Mouse (Mus musculus): Measurements from ENCODE around the gene Ten1. TPM values are rescaled to one million over a fixed set of nuclear protein-coding genes. Genes with fewer than 3 reads are reported as not detected.

The Ten1 gene
- polyA plus RNA-seq, 1 experiment from 2014 or later: 83.0 TPM

GRCm38 (mm10) chr11:116174775-116175448 is 23.7 kb upstream of the Ten1 start:
- H3K9me3 ChIP-seq: no peaks in the 10 kb centered on the region
- no peak overlapping the region for H3K9ac ChIP-seq
- peaks cover 87% of the 10 kb centered on the region for H3K36me3 ChIP-seq
- ATAC-seq (ENCODE audit: low read depth): no peak
- WGBS: 91% methylated on average over 22 of the region's 22 CpGs
- no peak overlapping the region for H3K4me3 ChIP-seq
- no peak overlapping the region for H3K27ac ChIP-seq (replicated peaks)
- H3K4me1 ChIP-seq (replicated peaks): no peaks in the 10 kb centered on the region
- no peaks in the 10 kb centered on the region for H3K27me3 ChIP-seq
- no peak overlapping the region for H3K4me2 ChIP-seq

- no peaks in the 10 kb centered on the region for H3K27me3 ChIP-seq
Measured at GRCm38 (mm10) chr11:116176010-116176409, 22.6 kb upstream of the Ten1 start.

DNA sequence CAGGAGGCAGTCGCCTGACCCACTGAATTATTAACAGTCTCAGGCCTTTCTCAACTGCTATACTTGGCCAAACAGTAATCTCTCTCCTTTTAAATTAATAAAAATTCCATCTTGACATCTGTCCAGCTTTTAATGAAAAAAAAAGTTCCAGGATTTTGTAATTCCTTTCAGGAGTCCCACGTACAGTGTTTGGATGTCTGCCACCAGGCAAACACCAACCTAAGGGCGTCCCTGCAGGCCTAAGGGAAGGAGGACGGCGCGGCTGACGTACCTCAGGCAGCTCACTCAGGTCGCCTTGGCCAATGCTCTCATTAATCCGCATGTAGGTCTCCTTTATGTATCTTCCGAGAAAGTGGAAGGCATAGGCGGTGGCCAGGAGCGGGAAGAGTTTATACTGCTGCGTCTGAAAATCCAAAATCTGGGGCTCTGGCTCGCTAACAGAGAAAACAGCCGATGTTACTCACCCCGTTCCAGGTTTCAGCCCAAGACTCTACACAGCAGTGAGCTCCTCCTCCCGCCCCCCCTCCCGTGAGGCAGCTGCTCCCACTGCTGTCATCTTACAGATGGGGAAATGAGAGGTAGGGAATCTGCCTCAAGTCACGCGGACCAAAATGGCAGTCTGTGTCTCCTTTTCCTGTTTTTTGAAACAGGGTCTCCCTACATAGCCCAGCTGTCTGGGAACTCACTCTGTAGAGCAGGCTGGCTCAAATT is 20.1 kb upstream of the Ten1 start:
- no peaks in the 10 kb centered on the region for H3K27me3 ChIP-seq
- no peak overlapping the region for H3K4me3 ChIP-seq
- H3K27ac ChIP-seq (replicated peaks): no peak overlapping the region
- H3K9me3 ChIP-seq: no peaks in the 10 kb centered on the region
- ATAC-seq (ENCODE audit: low read depth): no peak
- no peak overlapping the region for H3K4me2 ChIP-seq
- 92% methylated on average over 20 of the region's 20 CpGs for WGBS
- no peaks in the 10 kb centered on the region for H3K4me1 ChIP-seq (replicated peaks)
- peaks cover 92% of the 10 kb centered on the region for H3K36me3 ChIP-seq
- H3K9ac ChIP-seq: no peak overlapping the region

More at GRCm38 (mm10) chr11:116176010-116176409, 22.6 kb upstream of the Ten1 start:
- Histone ChIP-seq H3K36me3 (peaks cover 95% of the 10 kb centered on the region), H3K9me3 (no peaks in the 10 kb centered on the region), H3K4me3 (no peak overlapping the region), H3K4me2 (no peak overlapping the region), H3K27ac (replicated peaks) (no peak overlapping the region), H3K4me1 (replicated peaks) (no peaks in the 10 kb centered on the region), H3K9ac (no peak overlapping the region)
- no peak for ATAC-seq (ENCODE audit: low read depth)
- WGBS: 88% methylated on average over 7 of the region's 7 CpGs

DNA sequence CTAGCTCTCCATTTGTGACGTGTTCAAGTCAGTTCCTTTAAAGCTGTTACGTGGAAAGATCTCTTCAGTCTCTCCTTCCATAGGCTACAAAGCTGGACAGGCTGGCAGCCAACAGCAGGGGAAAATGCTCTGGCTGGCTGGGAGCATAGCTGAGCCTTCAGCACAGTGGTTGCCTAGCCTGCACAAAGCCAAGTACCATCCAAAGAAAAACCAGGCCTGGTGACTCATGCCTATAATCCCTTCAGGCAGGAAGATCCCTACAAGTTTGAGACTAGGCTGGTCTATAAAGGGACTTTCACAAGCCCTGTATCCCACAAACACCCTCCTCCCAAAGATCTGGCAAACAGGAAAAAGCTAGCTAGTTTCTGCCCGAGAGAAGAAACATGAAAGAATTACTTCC is 12.8 kb upstream of the Ten1 start:
- 82% methylated on average over 3 of the region's 3 CpGs for WGBS
- no peak for ATAC-seq (ENCODE audit: low read depth)
- Histone ChIP-seq H3K27me3 (no peaks in the 10 kb centered on the region), H3K9ac (no peak overlapping the region), H3K4me2 (no peak overlapping the region), H3K4me1 (replicated peaks) (peaks cover 21% of the 10 kb centered on the region; the same call in 1 of the 2 replicates), H3K27ac (replicated peaks) (peak overlapping the region; percentile 61; the same call in 1 of the 2 replicates), H3K9me3 (no peaks in the 10 kb centered on the region), H3K36me3 (peaks cover 88% of the 10 kb centered on the region), H3K4me3 (no peak overlapping the region)

GRCm38 (mm10) chr11:116186360-116186759 is 12.3 kb upstream of the Ten1 start:
- Histone ChIP-seq H3K4me1 (replicated peaks) (peaks cover 21% of the 10 kb centered on the region; the same call in 1 of the 2 replicates), H3K27ac (replicated peaks) (peak overlapping the region; percentile 61), H3K9ac (no peak overlapping the region), H3K4me3 (no peak overlapping the region), H3K9me3 (no peaks in the 10 kb centered on the region), H3K27me3 (no peaks in the 10 kb centered on the region), H3K4me2 (no peak overlapping the region), H3K36me3 (peaks cover 89% of the 10 kb centered on the region)
- WGBS: 94% methylated on average over 11 of the region's 11 CpGs
- ATAC-seq (ENCODE audit: low read depth): no peak

- H3K4me1 ChIP-seq (replicated peaks): peaks cover 21% of the 10 kb centered on the region; the same call in 1 of the 2 replicates
- no peak overlapping the region for H3K9ac ChIP-seq
- no peak overlapping the region for H3K4me3 ChIP-seq
- 45% methylated on average over 11 of the region's 11 CpGs for WGBS
- H3K27ac ChIP-seq (replicated peaks): peak overlapping the region; percentile 25; the same call in 1 of the 2 replicates
- peaks cover 84% of the 10 kb centered on the region for H3K36me3 ChIP-seq
- H3K9me3 ChIP-seq: no peaks in the 10 kb centered on the region
- no peak overlapping the region for H3K4me2 ChIP-seq
- no peak for ATAC-seq (ENCODE audit: low read depth)
- no peaks in the 10 kb centered on the region for H3K27me3 ChIP-seq
Measured at GRCm38 (mm10) chr11:116187226-116187930, 11.3 kb upstream of the Ten1 start.

- Histone ChIP-seq H3K27ac (replicated peaks) (no peak overlapping the region), H3K27me3 (no peaks in the 10 kb centered on the region), H3K36me3 (peaks cover 43% of the 10 kb centered on the region), H3K9me3 (no peaks in the 10 kb centered on the region), H3K9ac (no peak overlapping the region), H3K4me3 (no peak overlapping the region), H3K4me1 (replicated peaks) (peaks cover 38% of the 10 kb centered on the region), H3K4me2 (no peak overlapping the region)
- WGBS: 88% methylated on average over 8 of the region's 8 CpGs
- no peak for ATAC-seq (ENCODE audit: low read depth)
Measured at GRCm38 (mm10) chr11:116194619-116195018, 4.0 kb upstream of the Ten1 start.

DNA sequence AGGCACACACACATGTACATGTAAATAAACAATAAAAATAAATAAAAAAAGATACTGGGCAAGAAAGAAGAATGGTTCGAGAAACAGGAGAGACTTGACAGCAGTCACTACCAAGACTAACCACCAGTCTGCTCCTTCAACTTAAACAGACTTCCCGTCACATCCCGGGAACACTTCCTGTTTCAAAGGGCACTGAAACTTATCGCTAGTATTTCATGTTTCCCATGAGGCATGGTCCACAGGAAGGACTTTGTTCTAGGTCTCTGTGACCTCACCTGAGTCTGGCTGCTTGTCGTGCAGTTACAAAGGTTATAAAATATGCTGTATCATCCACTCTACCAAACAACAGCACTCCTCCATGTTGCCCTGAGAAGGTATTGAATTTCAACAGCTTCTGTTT is 3.4 kb upstream of the Ten1 start:
- no peaks in the 10 kb centered on the region for H3K9me3 ChIP-seq

DNA sequence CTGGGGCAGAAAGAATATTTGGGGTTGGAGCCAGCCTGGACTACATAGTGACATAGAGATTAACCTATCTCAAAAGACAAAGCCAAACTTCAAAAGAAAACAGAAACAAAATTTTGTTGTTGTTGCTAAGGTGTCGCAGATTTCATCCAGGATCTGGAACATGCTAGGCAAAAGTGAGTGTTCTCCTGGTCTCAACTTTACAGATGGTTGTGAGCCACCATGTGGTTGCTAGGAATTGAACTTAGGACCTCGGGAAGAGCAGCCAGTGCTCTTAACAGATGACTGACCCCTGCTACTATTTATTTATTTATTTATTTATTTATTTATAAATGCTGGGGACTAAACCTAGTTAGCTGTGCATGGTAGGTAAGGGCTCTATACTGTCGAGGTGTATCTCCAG is 2.3 kb upstream of the Ten1 start:
- H3K4me3 ChIP-seq: no peak overlapping the region
- no peak overlapping the region for H3K4me2 ChIP-seq
- H3K9me3 ChIP-seq: no peaks in the 10 kb centered on the region
- peaks cover 28% of the 10 kb centered on the region for H3K36me3 ChIP-seq
- ATAC-seq (ENCODE audit: low read depth): no peak
- H3K4me1 ChIP-seq (replicated peaks): peaks cover 42% of the 10 kb centered on the region
- no peaks in the 10 kb centered on the region for H3K27me3 ChIP-seq
- H3K27ac ChIP-seq (replicated peaks): no peak overlapping the region
- H3K9ac ChIP-seq: no peak overlapping the region
- 91% methylated on average over 3 of the region's 3 CpGs for WGBS

More for the DNA sequence above, 3.4 kb upstream of the Ten1 start:
- Histone ChIP-seq H3K4me2 (no peak overlapping the region), H3K36me3 (peaks cover 37% of the 10 kb centered on the region), H3K27ac (replicated peaks) (no peak overlapping the region), H3K4me3 (no peak overlapping the region), H3K4me1 (replicated peaks) (peaks cover 42% of the 10 kb centered on the region), H3K27me3 (no peaks in the 10 kb centered on the region), H3K9ac (no peak overlapping the region)
- WGBS: 73% methylated on average over 5 of the region's 5 CpGs
- ATAC-seq (ENCODE audit: low read depth): no peak

DNA sequence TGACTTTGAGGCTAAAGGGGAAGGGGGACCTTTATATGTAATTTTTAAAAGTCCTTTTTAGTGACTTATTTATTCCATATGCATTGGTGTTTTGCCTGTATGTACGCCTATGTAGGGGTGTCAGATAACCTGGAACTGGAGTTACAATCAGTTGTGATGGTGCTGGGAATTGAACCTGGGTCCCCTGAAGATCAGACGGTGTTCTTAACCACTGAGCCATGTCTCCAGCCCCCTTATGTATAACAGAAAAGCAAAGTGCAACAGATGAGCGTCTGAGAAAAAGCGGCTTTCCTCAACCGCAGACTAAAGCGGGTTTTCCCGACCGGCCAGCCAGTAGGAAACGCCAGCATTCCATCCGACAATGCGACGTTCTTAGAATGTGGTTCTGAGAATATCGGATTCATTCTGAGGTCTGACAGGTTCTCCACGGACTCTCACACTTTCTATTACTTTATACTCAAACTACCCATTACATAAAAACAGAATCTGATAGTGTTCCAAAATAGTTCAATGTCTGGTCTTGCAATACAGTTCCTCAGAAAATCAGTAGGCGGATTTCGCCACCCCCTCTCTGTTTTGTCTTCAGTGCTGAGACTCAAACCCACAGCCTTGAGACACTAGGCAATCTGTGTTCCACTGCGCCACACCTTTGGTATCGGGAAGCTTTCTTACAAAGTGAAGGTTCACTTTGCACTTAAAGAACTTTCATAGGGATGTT is 1.6 kb upstream of the Ten1 start:
- Histone ChIP-seq H3K27me3 (no peaks in the 10 kb centered on the region), H3K9ac (no peak overlapping the region), H3K36me3 (peaks cover 26% of the 10 kb centered on the region), H3K4me2 (peak overlapping the region; percentile 71; the same call in 1 of the 2 replicates), H3K9me3 (no peaks in the 10 kb centered on the region), H3K4me1 (replicated peaks) (peaks cover 42% of the 10 kb centered on the region), H3K27ac (replicated peaks) (no peak overlapping the region), H3K4me3 (peak overlapping the region; percentile 72; the same call in 1 of the 2 replicates)
- WGBS: 93% methylated on average over 18 of the region's 18 CpGs
- no peak for ATAC-seq (ENCODE audit: low read depth)

GRCm38 (mm10) chr11:116197584-116197906 is 1.1 kb upstream of the Ten1 start:
- Histone ChIP-seq H3K9me3 (no peaks in the 10 kb centered on the region), H3K9ac (peak overlapping the region; percentile 88; the same call in 1 of the 2 replicates)
- 87% methylated on average over 6 of the region's 6 CpGs for WGBS

More at GRCm38 (mm10) chr11:116197584-116197906, 1.1 kb upstream of the Ten1 start:
- Histone ChIP-seq H3K27ac (replicated peaks) (no peak overlapping the region), H3K4me3 (peak overlapping the region; percentile 72), H3K4me2 (peak overlapping the region; percentile 71), H3K4me1 (replicated peaks) (peaks cover 42% of the 10 kb centered on the region), H3K27me3 (no peaks in the 10 kb centered on the region), H3K36me3 (peaks cover 29% of the 10 kb centered on the region)
- ATAC-seq (ENCODE audit: low read depth): no peak
